Mouse (Mus musculus): ENCODE results near the gene Phf19.

The Phf19 gene

GRCm38 (mm10) chr2:34913218-34914068 lies at the start of gene Phf19:
Phf19 (minus strand) TSS chr2:34914026.
- no peak for DNase-seq (ENCODE audit: low read depth)

GRCm38 (mm10) chr2:34963371-34963956 lies 49.6 kb upstream of the Phf19 start:
- peak; percentile 48 for DNase-seq (ENCODE audit: low read depth)

GRCm38 (mm10) chr2:34962893-34963292 lies 49.1 kb upstream of the Phf19 start:
- no peak for DNase-seq (ENCODE audit: low read depth)

- no peak for DNase-seq (ENCODE audit: low read depth)
These were observed 48.4 kb upstream of the Phf19 start for GRCm38 (mm10) chr2:34962211-34962610.

GRCm38 (mm10) chr2:34961481-34962036 lies 47.7 kb upstream of the Phf19 start, which contains the start of gene Traf1:
Traf1 (minus strand) TSS chr2:34961772.
- no peak for DNase-seq (ENCODE audit: low read depth)

DNA sequence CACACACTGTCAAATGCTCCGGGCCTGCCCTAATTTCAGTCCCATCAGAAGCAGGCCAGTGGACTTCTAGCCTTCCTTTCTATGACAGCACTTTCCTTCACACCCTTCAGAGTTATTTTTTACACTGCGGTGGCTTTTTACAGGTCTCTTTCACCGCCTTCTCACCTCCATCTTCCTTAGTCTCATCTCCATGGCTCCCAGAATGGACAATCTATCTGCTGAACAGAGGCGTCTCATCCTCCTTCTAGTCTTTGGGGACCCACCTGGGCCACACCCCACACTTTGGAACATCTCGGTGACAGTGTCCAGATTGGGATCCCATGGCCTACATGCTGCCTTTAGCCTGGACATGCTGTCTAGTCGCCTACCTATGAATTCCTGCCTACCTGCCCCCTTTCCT lies 47.1 kb upstream of the Phf19 start:
- DNase-seq (ENCODE audit: low read depth): no peak

DNA sequence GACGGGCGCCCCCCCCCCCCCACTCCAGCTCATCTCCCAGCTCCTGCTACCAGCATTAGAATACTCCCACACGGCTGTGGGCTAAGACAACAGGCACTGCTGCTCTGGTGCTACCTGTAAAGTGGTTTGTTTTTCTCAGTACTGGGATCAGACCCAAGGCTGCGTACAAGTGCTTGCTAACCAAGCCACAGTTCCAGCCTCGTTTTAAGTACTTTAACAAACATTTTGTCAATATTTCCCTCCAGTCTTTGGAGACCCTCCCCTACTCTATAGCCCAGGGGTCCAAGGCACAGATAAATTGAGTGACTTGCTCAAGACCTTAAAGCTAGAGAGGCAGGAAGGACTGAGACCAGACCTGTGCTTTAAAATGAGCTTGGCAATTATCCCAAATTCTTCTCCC lies 46.6 kb upstream of the Phf19 start:
- no peak for DNase-seq (ENCODE audit: low read depth)

- DNase-seq (ENCODE audit: low read depth): peak; percentile 69
These were observed 44.8 kb upstream of the Phf19 start for GRCm38 (mm10) chr2:34958582-34958981.

DNA sequence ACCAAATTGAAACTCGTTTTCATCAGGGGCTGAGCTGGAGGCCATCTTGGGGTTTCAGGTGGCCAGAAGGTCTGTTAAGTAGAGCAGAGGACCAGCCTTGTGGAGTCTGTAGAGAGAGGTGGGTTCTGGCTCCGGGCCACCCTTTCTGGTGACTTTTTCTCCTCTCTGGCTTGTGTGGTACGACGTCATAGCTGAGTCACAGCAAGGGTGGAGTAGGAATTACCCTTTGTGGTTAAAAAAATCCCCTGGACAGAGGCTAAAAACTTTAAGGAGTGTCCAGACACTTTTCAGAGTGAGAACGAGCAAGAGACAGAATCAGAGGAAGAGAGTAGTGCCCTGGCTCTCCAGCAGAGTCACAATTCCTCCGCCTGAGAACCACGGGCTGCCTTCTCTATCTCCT lies 44.2 kb upstream of the Phf19 start:
- peak; percentile 73 for DNase-seq (ENCODE audit: low read depth)

DNA sequence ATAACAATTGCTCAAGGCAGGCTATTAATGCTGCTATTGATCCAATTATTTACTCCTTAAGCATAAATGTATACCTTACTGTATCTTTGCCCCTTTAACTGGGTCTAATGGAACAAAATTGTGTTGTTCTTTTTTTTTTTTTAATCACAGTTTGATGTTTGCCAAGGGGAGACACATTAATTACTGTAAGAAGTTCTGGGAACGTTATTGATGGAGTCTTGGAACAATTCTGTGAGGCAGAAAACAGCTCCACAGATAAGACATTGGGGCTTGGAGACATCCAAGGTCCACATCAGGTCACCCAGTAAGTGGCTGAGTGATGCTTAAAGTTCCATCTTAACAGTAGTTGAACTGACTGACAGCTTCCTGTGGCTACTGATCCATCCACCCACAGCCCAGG lies 43.6 kb upstream of the Phf19 start:
- no peak for DNase-seq (ENCODE audit: low read depth)

- DNase-seq (ENCODE audit: low read depth): peak; percentile 77
These were observed 43.1 kb upstream of the Phf19 start for GRCm38 (mm10) chr2:34956941-34957340.

GRCm38 (mm10) chr2:34954344-34954743 lies 40.5 kb upstream of the Phf19 start:
- DNase-seq (ENCODE audit: low read depth): no peak

DNA sequence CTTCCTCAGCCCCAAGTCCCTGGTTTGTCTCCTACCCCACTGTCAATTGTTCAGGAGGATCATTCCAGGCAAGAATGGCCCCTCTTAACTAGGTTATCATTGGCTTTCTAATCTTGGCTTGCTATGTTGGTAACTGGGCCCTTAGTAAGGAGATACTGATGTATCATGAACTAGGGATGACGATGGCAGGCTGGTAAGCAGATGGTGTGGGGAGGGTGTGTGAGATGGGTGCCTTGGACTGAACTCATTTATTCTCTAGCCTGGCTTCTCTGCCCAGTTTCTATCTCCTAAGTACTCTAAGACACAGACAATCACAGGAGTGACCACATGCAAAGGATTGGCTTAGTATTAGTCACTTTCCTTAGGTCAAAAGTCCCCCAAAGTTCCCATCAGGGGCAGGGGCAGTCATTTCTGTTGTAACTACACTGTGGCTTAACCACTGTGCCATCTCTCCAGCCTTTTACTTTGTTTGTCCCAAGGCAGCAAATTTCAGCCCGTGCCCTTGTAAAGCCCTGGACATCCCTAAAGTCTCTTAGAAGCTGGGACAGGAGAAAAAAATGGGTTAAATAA lies 39.8 kb upstream of the Phf19 start:
- DNase-seq (ENCODE audit: low read depth): no peak

DNA sequence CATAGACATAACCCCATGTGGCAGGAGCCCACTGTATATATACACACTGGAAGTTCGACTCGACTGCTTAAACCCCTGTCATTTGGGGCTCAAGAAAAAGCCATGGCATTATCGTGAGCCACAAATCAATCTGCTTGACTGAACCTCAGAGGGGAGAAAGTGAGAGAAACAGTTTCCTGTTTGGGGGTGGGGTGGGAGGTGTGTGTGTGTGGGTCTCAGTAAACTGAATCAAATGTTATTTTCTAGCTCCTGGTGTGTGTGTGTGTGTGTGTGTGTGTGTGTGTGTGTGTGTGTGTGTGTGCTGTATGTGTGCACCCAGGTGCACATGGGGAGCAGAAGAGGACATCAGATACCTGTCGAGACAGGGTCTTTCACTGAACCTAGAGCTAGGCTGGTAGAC lies 39.2 kb upstream of the Phf19 start:
- DNase-seq (ENCODE audit: low read depth): no peak

GRCm38 (mm10) chr2:34951469-34951868 lies 37.6 kb upstream of the Phf19 start:
- no peak for DNase-seq (ENCODE audit: low read depth)

- peak; percentile 46 for DNase-seq (ENCODE audit: low read depth)
These were observed 34.8 kb upstream of the Phf19 start for GRCm38 (mm10) chr2:34948622-34949021.

- no peak for DNase-seq (ENCODE audit: low read depth)
These were observed 32.2 kb upstream of the Phf19 start for GRCm38 (mm10) chr2:34946046-34946445.

- DNase-seq (ENCODE audit: low read depth): no peak
These were observed 31.8 kb upstream of the Phf19 start for GRCm38 (mm10) chr2:34945580-34945979.

GRCm38 (mm10) chr2:34944761-34945160 lies 30.9 kb upstream of the Phf19 start:
- DNase-seq (ENCODE audit: low read depth): peak; percentile 69

DNA sequence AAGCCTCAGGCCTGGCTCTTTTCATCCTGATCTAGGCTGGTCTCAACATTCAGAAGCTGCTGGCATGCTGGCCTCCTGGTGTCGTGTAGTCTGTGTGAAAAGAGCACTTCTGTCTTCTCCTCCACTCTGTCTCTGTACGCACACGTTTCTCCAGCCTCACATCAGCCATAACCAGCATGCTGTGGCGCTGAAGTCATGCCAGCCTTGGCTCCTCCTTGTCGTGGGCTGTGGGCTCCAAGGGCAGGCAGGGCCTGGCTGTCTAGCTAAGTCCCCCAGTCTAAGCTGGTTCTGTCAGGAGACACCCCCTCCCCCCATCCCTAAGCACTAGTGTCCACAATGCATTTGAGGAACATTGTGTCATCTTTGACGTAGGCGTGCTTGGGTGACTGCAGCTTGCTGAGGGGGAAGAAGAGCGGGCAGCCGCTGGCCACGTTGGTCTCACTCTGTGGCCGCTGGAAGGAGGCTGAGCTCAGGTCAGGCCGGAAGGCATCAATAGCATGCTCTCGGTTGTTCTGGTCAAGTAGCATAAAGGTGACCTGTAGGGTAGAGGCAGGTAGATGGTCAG lies 29.8 kb upstream of the Phf19 start:
- DNase-seq (ENCODE audit: low read depth): no peak

DNA sequence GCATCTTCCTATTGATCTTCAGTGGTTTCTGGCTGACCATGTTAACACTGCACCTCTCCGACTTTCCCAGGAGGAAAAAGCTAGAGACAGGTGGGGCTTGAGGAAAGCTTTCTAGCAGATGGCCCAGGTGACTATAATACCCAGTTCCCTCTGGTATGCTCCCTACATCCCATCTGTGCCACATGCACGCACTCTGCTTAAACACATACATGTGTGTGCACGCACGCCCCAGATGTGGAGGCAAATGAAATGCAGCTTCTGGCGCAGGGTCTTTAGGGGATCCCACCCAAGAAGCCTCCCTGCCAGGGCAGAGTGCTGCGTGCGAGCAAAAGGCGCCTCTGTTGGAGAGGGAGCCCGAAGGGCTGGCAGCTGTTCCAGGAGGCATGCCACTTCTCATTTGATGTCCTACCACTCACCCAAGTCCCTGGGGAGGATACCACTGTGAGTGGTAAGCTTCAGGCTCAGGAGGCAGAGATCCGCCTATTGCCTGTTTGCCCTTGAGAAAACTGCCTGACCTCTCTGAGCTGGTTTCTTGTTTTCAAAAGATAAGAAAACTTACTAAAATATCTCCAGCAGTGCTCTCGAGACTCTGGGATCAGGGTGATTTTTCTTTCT lies 27.3 kb upstream of the Phf19 start:
- no peak for DNase-seq (ENCODE audit: low read depth)

DNA sequence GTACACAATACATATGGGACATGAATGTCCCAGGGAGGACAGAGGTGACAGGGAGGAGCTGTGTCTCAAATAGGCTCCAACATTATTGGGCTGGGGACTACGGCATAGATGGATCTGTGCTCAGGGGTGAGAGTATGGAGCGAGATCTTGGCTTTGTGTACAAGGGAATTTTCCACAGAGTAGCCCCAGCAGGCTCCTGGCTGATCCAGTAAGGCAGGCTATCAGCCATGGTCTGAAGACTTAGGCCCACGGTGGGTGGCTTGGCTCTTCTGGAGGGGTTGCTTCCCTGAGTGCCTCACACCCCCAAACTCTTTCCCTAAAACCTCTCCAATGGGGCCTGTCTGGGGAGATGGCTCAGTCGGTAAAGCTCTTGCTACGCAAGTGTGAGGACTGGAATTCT lies 26.4 kb upstream of the Phf19 start:
- no peak for DNase-seq (ENCODE audit: low read depth)

Measured in 416B (cell line).